Mouse (Mus musculus) E14TG2a.4 (cell line): ENCODE results near the gene Gm20388.

Experiments
- CTCF ChIP-seq: conservative IDR thresholded peaks from 2 replicates; pipeline ENCODE4 v1.5.1; 2014; ENCODE audit warnings: low read length
- NANOG ChIP-seq: IDR thresholded peaks from 2 replicates; pipeline ENCODE4 v1.6.1; 2014; ENCODE audit warnings: borderline replicate concordance, low read length, mixed read lengths
- POU5F1 ChIP-seq: IDR thresholded peaks from 2 replicates; pipeline ENCODE4 v1.6.1; 2014; ENCODE audit warnings: low read length, borderline replicate concordance

DNA sequence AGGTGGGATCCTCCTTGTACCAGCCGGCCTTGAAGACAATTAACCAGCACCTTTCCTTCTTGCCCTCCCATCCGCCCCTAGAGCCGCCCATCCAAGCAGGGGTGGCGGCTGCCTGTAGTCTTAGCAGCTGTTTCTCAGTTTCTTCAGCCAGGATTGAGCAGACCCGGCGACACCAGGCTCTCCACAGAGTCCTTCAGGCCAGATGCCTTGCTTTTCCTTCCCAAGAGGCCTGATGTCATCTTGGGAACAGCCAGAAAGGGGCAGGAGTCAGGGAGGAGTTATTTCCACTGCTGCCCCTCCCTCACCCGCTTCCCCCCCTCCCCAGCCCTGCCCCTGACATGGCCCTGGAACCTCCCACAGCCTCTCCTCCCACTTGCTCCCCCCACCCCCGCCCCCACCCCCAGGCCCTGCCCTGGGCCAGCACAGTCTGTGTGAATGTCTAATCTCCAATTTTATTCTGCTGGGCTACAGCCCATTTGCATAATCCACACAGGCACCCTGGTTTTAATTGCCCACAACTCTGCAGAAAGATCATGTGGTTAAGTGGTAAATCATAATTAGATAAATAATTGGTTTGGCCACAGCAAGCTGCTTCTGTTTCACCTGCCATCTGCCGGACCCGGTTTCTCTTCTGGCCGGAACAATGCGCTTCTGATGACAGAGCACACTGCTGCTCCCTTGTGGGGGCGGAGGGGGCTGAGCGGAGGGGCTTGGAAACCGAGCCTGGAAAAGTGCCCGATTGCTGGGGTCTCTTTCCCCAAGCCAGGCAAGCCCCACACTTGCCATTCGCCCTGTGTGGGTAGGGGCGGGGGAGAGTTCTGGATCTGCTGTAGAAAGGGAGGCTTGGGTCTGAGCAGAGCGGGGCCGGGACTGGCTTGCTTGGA lies 610.3 kb downstream of the Gm20388 start:
- TF ChIP-seq POU5F1 (no peak), CTCF (no peak), NANOG (no peak)
